Mouse (Mus musculus): ENCODE results near the gene Gsg1l. TPM values are rescaled to one million over a fixed set of nuclear protein-coding genes. Genes with fewer than 3 reads are reported as not detected.
A peak's percentile ranks its signal among the peaks of the same experiment; 100 is the strongest.

Gene Gsg1l
- polyA plus RNA-seq, 1 experiment from 2014 or later = 4.7 TPM

DNA sequence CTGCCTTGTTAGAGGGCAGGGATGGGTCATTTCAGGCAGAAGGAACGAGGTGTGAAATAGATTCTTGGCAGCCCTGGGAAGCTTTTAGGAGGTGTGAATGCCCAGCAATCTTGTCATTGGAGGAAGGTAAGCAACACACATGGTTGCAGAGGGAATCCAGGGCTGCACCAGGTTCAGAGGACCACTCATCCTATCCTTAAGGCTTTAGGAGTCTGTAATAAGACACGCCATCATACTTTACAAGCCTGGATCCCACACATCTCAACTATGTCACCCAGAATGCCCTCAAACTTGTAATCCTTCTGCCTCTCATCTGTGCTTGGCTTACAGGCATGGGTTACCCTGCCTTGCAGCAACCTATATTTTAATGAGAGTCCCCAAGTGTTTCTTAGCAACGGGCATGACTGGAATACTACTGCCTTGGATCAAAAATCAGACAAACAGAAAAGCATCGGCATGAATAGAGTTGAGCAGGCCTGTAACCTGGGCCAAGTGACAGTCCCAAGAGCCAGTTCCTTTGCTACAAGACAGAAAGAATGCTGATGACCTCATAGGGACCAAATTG, 196.0 kb downstream of the Gsg1l start:
- no peak for DNase-seq (ENCODE audit: low spot score)
- Histone ChIP-seq H3K27me3 (ENCODE audit: insufficient read depth, poor library complexity, severe bottlenecking) (no peaks in the 10 kb centered on the region), H3K4me1 (replicated peaks) (peaks cover 42% of the 10 kb centered on the region), H3K36me3 (no peaks in the 10 kb centered on the region), H3K9me3 (no peaks in the 10 kb centered on the region), H3K4me3 (no peak overlapping the region), H3K27ac (peak overlapping the region; percentile 76)
- 77% methylated on average over 4 of the region's 4 CpGs for WGBS

DNA sequence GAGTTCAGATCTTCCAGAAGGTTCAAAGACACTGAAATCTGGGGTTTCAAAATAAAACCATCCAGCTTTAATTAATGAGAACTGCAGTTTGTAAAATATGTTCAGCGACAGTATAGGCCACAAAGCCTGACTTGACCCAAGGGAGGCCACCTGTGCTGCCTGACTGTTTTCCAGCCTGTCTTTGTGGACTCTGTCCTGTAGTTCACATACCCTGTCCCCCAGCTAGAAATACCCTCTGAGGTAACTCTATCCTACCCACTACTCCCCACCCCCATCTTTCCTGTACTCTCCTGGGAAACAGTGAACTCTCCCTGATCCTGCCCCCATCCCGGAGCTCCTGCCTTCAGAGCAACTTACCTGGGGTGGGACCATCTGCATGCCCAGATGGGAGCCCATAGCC, 199.0 kb downstream of the Gsg1l start:
- Histone ChIP-seq H3K36me3 (no peaks in the 10 kb centered on the region), H3K27me3 (ENCODE audit: insufficient read depth, poor library complexity, severe bottlenecking) (no peaks in the 10 kb centered on the region), H3K9me3 (no peaks in the 10 kb centered on the region), H3K27ac (peak overlapping the region; percentile 60; the same call in 1 of the 2 replicates), H3K4me3 (no peak overlapping the region), H3K4me1 (replicated peaks) (peaks cover 34% of the 10 kb centered on the region)
- DNase-seq (ENCODE audit: low spot score) = no peak
- 74% methylated on average over 2 of the region's 2 CpGs for WGBS

DNA sequence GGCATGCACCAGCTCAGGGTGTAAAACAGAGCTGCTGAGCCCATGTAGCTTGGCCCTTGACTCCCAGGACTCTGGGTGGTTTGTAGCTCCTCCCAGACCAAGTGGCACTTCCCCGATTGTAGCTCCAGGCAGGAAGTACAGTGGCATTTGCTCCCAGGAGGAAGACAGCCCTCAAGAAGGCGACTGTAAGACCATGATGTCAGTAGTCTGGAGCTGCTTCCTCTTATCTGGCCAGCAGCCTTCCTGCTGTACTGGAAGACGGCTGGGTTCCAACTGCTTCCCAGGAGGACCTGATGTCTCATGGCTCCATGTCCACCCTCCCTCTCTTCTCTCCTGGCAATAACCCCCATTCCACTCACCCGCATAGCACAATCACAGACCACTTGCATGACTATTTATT, 204.2 kb downstream of the Gsg1l start:
- Histone ChIP-seq H3K9me3 (no peaks in the 10 kb centered on the region), H3K27ac (no peak overlapping the region; the same call in 1 of the 2 replicates), H3K36me3 (no peaks in the 10 kb centered on the region), H3K27me3 (ENCODE audit: insufficient read depth, poor library complexity, severe bottlenecking) (no peaks in the 10 kb centered on the region), H3K4me1 (replicated peaks) (peaks cover 17% of the 10 kb centered on the region; the same call in 1 of the 2 replicates), H3K4me3 (no peak overlapping the region)
- DNase-seq (ENCODE audit: low spot score) = no peak
- WGBS = 77% methylated on average over 4 of the region's 4 CpGs

DNA sequence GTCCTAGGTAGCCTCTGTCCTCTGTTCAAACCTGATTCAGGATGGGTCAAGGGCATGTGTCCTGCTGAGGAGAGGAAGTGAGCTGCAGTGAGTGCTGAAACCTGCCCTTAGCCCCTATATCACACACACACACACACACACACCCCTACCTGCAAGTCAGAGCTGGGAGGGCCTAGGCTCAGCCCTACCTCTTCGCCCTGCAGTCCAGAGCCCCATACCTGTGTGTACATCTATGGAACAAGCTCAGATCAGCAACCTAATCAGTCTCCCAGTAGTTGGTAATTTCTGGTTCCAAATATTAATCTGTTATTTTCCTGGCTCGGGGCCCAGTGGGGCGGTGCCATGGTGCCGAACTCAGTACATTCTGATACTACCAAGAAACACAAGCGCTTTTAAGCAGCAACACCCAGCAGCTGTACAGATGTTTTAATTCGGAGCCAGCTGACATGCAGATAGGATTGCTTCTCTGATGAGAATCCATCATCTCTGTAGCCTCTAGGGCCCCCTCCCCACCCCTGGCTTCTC, 208.2 kb downstream of the Gsg1l start:
- H3K27ac ChIP-seq = no peak overlapping the region
- 93% methylated on average over 6 of the region's 6 CpGs for WGBS
- H3K27me3 ChIP-seq (ENCODE audit: insufficient read depth, poor library complexity, severe bottlenecking) = no peaks in the 10 kb centered on the region
- peaks cover 46% of the 10 kb centered on the region for H3K4me1 ChIP-seq (replicated peaks)
- no peaks in the 10 kb centered on the region for H3K9me3 ChIP-seq
- H3K4me3 ChIP-seq = no peak overlapping the region
- no peak for DNase-seq (ENCODE audit: low spot score)
- no peaks in the 10 kb centered on the region for H3K36me3 ChIP-seq

DNA sequence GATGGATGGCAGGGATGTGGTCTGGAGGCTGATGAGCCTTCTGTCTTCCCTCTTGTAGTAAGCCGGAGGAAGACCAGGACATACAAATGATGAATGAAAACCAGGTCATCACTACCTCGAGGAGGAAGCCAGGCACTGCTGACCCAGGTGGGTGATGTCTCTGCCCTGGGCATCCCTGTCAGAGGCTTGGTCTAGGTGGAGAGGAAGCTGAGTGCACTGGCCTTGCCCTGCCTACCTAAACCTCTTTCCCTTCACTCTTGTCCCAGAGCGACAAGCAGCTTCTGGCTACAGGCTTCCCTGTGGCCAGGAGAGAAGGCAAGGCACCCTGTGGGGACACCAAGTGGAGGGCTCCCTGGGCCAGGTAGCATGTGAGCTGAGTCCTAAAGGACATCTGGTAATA, 209.3 kb downstream of the Gsg1l start:
- Histone ChIP-seq H3K27ac (peak overlapping the region; percentile 79), H3K4me3 (no peak overlapping the region), H3K27me3 (ENCODE audit: insufficient read depth, poor library complexity, severe bottlenecking) (no peaks in the 10 kb centered on the region), H3K36me3 (no peaks in the 10 kb centered on the region), H3K9me3 (no peaks in the 10 kb centered on the region), H3K4me1 (replicated peaks) (peaks cover 43% of the 10 kb centered on the region)
- DNase-seq (ENCODE audit: low spot score) = no peak
- WGBS = 85% methylated on average over 3 of the region's 3 CpGs

DNA sequence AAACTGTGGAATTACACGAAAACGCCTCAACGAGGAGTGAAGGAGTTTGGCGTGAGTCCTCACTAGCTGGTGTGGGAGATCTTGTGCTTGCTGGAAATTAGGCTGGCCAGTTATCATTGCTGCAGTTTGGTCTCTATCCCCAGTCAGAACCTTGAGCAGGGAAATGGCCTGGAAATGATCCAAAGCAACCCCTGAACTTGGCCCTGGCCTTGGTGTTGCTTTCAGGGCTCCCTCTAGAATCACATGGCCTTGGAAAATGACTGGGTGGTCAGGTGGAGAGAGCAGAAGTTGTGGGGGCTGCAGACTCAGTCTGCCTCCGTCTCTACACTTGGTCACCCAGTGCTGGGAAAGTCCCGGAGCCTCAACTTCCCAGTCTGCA, 210.0 kb downstream of the Gsg1l start:
- no peaks in the 10 kb centered on the region for H3K36me3 ChIP-seq
- WGBS = 71% methylated on average over 6 of the region's 6 CpGs

DNA sequence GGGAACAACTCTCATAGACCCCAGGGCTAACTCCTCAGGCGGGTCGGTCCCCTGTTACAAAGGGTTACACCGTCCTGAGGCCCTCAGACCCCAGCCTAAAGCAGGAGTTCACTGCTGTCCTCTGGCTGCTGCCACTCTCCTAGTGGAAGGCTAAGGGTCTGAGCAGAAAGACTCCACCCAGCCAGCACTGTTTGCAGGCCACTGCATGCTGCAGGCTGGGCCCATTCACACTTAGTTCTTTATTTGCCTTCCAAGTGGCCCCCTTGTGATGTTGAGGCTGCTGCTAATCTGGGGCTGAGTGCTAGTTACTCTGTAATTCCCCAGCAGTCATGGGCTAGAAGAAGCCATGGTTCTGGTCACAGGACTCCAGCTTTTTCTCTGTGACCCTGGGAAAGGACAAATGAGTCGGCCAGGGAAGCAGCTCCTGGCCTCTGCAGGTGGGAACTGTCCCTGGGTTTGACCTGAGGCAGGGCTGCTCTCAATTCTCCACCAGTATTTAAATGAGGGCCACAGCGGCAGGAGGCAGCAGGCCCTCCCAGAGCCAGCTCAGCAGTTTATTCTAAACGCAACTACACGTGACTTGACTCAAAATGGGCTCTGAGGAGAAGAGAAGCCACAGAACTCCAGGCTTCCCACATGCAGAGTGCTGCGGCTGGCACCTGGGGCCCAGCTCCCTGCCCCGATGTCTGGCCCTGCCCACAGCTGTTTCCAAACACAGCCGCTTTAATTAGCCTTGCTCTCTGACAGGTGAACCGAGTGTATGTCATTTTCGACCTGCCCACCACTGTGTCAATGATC, 210.6 kb downstream of the Gsg1l start:
- 26% methylated on average over 12 of the region's 12 CpGs for WGBS
- H3K9me3 ChIP-seq = no peaks in the 10 kb centered on the region
- DNase-seq (ENCODE audit: low spot score) = no peak
- H3K36me3 ChIP-seq = no peaks in the 10 kb centered on the region
- H3K4me1 ChIP-seq (replicated peaks) = peaks cover 39% of the 10 kb centered on the region
- H3K27ac ChIP-seq = peak overlapping the region; percentile 79
- H3K4me3 ChIP-seq = no peak overlapping the region
- no peaks in the 10 kb centered on the region for H3K27me3 ChIP-seq (ENCODE audit: insufficient read depth, poor library complexity, severe bottlenecking)

More for the DNA sequence above, 210.0 kb downstream of the Gsg1l start:
- Histone ChIP-seq H3K4me3 (no peak overlapping the region), H3K4me1 (replicated peaks) (peaks cover 39% of the 10 kb centered on the region), H3K27me3 (ENCODE audit: insufficient read depth, poor library complexity, severe bottlenecking) (no peaks in the 10 kb centered on the region), H3K9me3 (no peaks in the 10 kb centered on the region), H3K27ac (peak overlapping the region; percentile 79; the same call in 1 of the 2 replicates)
- DNase-seq (ENCODE audit: low spot score) = no peak

DNA sequence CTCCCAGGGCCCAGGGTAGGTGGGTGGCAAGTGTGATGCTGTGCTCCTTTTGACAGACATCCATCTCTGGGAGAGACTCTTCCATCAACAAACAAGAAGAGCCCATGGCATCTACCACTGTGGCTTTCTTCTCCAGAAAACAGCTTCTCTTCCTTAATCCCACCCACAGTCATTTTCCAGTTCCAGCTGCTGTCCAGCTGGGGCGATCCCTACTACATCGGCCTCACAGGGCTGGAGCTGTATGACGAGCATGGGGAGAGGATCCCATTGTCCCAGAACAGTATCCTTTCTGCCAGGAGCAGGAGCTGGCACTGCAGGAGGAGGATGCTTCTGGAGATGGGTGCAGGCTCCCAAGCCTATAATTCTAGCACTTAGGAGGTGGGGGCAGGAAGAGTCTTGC, 213.6 kb downstream of the Gsg1l start:
- Histone ChIP-seq H3K4me1 (replicated peaks) (peaks cover 51% of the 10 kb centered on the region), H3K36me3 (0 out of 2 replicates have a peak, but pooled peaks cover 3% of the 10 kb centered on the region), H3K27me3 (ENCODE audit: insufficient read depth, poor library complexity, severe bottlenecking) (no peaks in the 10 kb centered on the region), H3K27ac (no peak overlapping the region), H3K4me3 (no peak overlapping the region), H3K9me3 (no peaks in the 10 kb centered on the region)
- WGBS = 80% methylated on average over 3 of the region's 3 CpGs
- DNase-seq (ENCODE audit: low spot score) = no peak

DNA sequence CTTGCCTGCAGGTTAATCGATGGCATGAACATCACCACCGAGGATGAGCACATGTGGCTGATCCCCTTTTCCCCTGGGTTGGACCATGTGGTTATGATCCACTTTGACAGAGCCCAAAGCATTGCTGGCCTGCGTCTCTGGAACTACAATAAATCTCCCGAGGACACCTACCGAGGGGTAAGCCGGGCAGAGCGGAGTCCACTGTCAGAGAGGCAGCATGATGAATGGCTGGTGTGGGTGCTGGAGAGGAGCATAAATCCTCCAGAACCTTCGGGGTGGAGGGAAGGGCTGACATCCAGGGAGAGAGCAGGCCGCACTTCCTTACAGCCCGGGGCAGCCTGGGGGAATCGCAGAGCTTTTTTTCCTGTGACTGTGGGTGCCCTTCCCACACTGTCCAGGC, 217.0 kb downstream of the Gsg1l start:
- H3K36me3 ChIP-seq = 0 out of 2 replicates have a peak, but pooled peaks cover 15% of the 10 kb centered on the region
- no peaks in the 10 kb centered on the region for H3K9me3 ChIP-seq
- peak overlapping the region; percentile 41; the same call in 1 of the 2 replicates for H3K27ac ChIP-seq
- WGBS = 66% methylated on average over 11 of the region's 11 CpGs
- no peak for DNase-seq (ENCODE audit: low spot score)
- H3K4me1 ChIP-seq (replicated peaks) = peaks cover 19% of the 10 kb centered on the region
- H3K4me3 ChIP-seq = no peak overlapping the region
- no peaks in the 10 kb centered on the region for H3K27me3 ChIP-seq (ENCODE audit: insufficient read depth, poor library complexity, severe bottlenecking)

DNA sequence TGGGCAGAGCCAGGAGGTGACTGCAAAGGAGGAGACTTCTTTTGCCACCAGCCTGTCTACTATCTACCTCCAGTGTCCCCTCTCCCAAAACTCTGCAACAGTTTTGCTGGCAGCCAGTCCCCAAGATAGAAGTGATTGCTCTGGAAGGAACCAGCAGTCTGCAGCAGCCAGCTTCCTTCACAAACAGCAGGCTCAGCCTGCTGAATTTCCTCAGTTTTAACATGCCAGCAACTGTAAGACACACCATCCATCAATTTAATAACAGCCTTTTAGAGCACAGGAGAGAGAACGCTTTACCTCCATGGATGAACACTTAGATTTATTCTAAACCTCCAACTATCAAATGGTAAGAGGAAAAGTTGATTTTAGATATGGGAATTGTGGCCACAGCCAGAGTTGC, 218.2 kb downstream of the Gsg1l start:
- Histone ChIP-seq H3K27me3 (ENCODE audit: insufficient read depth, poor library complexity, severe bottlenecking) (no peaks in the 10 kb centered on the region), H3K9me3 (no peaks in the 10 kb centered on the region), H3K4me3 (no peak overlapping the region), H3K27ac (no peak overlapping the region), H3K4me1 (replicated peaks) (peaks cover 23% of the 10 kb centered on the region), H3K36me3 (0 out of 2 replicates have a peak, but pooled peaks cover 22% of the 10 kb centered on the region)
- WGBS = 83% methylated on average over 1 of the region's 1 CpGs
- DNase-seq (ENCODE audit: low spot score) = no peak

DNA sequence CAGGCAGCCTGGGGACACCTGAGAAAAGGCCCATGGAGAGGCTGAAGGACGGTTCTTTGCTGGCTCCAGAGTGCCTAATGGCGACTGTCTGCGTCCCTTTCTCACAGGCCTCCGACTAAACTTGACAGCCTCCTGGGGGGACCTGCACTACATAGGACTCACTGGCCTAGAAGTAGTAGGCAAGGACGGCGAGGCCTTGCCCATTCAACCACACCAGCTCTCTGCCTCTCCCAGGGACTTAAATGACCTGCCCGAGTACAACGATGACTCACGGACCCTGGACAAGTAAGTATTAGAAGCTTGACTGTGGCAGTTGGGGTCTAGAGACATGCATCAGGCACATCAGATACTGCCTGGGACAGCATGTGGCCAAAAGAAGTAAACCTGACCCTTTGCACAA, 221.8 kb downstream of the Gsg1l start:
- Histone ChIP-seq H3K27ac (no peak overlapping the region), H3K9me3 (no peaks in the 10 kb centered on the region), H3K36me3 (0 out of 2 replicates have a peak, but pooled peaks cover 19% of the 10 kb centered on the region), H3K4me1 (replicated peaks) (peaks cover 19% of the 10 kb centered on the region), H3K4me3 (no peak overlapping the region), H3K27me3 (ENCODE audit: insufficient read depth, poor library complexity, severe bottlenecking) (no peaks in the 10 kb centered on the region)
- no peak for DNase-seq (ENCODE audit: low spot score)
- 90% methylated on average over 9 of the region's 9 CpGs for WGBS

DNA sequence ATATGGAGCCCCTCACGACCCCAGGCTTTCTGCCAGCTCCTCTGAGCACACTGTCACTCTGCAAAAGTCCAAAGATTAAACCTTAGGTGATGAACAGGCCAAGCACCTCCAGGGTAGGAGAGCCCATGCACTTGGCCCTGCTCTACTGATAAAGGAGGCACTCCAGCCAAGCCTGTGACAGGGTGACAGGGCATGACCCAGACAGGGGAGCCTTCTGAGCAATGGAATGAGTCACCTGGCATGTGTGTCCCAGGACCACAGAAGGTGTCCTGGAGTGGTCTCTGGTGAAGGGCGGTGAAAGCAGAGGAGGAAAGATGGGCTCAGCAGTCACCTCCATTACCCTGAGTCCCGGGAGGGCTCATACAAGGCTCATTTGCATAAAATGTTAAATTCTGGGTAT, 222.6 kb downstream of the Gsg1l start:
- no peak for DNase-seq (ENCODE audit: low spot score)
- Histone ChIP-seq H3K27me3 (ENCODE audit: insufficient read depth, poor library complexity, severe bottlenecking) (no peaks in the 10 kb centered on the region), H3K27ac (no peak overlapping the region), H3K4me3 (no peak overlapping the region), H3K4me1 (replicated peaks) (peaks cover 11% of the 10 kb centered on the region), H3K36me3 (0 out of 2 replicates have a peak, but pooled peaks cover 19% of the 10 kb centered on the region), H3K9me3 (no peaks in the 10 kb centered on the region)
- 74% methylated on average over 3 of the region's 3 CpGs for WGBS

DNA sequence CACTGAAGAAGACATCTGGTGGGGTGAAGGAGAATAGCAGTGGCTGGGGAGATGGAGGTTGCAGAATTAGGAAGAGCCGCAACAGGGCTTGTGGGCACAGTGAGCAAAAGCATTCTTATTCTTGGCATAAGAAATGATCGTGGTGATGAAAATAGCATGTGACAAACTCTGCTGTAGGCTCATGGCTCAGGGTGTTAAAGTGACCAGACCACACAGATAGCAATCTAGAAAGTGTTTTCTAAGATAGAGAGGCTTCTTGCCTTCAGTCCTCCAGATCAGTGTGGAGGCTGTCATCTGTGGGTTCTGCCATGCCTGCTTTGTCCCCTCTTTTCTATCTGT, 234.7 kb downstream of the Gsg1l start:
- no peaks in the 10 kb centered on the region for H3K27me3 ChIP-seq (ENCODE audit: insufficient read depth, poor library complexity, severe bottlenecking)

More for the DNA sequence above, 234.7 kb downstream of the Gsg1l start:
- no peak overlapping the region for H3K27ac ChIP-seq
- no peaks in the 10 kb centered on the region for H3K9me3 ChIP-seq
- H3K4me1 ChIP-seq (replicated peaks) = no peaks in the 10 kb centered on the region
- WGBS = 93% methylated on average over 2 of the region's 2 CpGs
- no peak overlapping the region for H3K4me3 ChIP-seq
- no peak for DNase-seq (ENCODE audit: low spot score)
- H3K36me3 ChIP-seq = peaks cover 31% of the 10 kb centered on the region

Data from hindbrain, embryonic 10.5 days (tissue).